Mouse (Mus musculus) thymus, adult 2 months (tissue): ENCODE data around the gene Hs3st6. TPM values are rescaled to one million over a fixed set of nuclear protein-coding genes. Genes with fewer than 3 reads are reported as not detected.

Source experiments
- DNase-seq: peaks from one replicate; pipeline ENCODE4 v3.0.0; 2021
- H3K27ac ChIP-seq: fragments of 200-500 bp; 2 replicates; pipeline ENCODE4 v1.5.1; 2012; ENCODE audit warnings: low read length, control low read depth; ENCODE audit not compliant: control insufficient read depth, insufficient read depth
- H3K27me3 ChIP-seq: fragments of 200-500 bp; 2 replicates; pipeline ENCODE4 v1.6.1; 2012; ENCODE audit warnings: mild to moderate bottlenecking, low read length, moderate library complexity, mixed read lengths; ENCODE audit not compliant: control insufficient read depth, insufficient read depth
- H3K36me3 ChIP-seq: fragments of 200-500 bp; 2 replicates; pipeline ENCODE4 v1.6.1; 2012; ENCODE audit warnings: mild to moderate bottlenecking, low read length, moderate library complexity; ENCODE audit not compliant: control insufficient read depth, insufficient read depth
- H3K4me1 ChIP-seq: fragments of 200-500 bp; replicated peaks from 2 replicates; pipeline ENCODE4 v1.6.1; 2012; ENCODE audit warnings: low read length; ENCODE audit not compliant: control insufficient read depth, insufficient read depth
- H3K4me3 ChIP-seq: fragments of 200-500 bp; 2 replicates; pipeline ENCODE4 v1.5.1; 2012; ENCODE audit warnings: mild to moderate bottlenecking, low read length, control low read depth, moderate library complexity; ENCODE audit not compliant: control insufficient read depth, insufficient read depth
- CTCF ChIP-seq: fragments of 200-500 bp; IDR thresholded peaks from 2 replicates; pipeline ENCODE4 v1.5.1; 2012; ENCODE audit warnings: mild to moderate bottlenecking, control low read depth, low read length, moderate library complexity, borderline replicate concordance; ENCODE audit not compliant: control insufficient read depth, poor library complexity, insufficient read depth; ENCODE audit errors: extremely low read depth
- POLR2A ChIP-seq: fragments of 200-500 bp; IDR thresholded peaks from 2 replicates; pipeline ENCODE4 v1.6.1; 2012; ENCODE audit warnings: mild to moderate bottlenecking, low read length, control low read depth, moderate library complexity; ENCODE audit not compliant: control insufficient read depth, poor library complexity, insufficient read depth; ENCODE audit errors: extremely low read depth
- WGBS: fragments of 180-500 bp; shearing (Covaris S2); methylation state at CpG from one replicate; pipeline ENCODE4 v1.1.7; 2018; 5-methylcytosine and 5-hydroxymethylcytosine counted together
- polyA plus RNA-seq: library from polyadenylated mRNA; depleted of rRNA; stranded (reverse); fragments of >200 nt; gene quantifications from 2 replicates; pipeline ENCODE4 v1.2.3, GENCODE M21; 2012; rRNA removed

The Hs3st6 gene
- polyA plus RNA-seq, 1 experiment: 15.6 TPM

DNA sequence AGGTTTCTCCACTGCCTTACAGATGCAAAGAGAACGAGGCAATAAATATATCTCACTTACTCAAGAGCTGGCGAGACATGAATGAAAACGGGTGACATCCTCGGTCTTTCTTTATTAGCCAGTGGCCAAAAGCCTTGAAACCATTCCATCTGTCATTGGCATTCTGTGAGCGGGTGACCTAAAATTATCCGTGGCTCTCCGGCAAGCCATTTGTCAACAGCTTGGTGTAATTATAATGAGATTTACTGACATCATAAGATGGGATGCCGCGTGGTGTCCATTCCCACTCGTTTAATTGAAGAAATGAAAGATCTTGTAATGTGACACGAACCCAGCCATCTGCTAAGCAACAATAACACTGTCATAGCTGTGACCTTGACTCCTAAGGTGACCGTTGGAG lies 42.0 kb downstream of the Hs3st6 start:
- Histone ChIP-seq H3K4me3 (no peak overlapping the region), H3K4me1 (no peaks in the 10 kb centered on the region), H3K27me3 (no peaks in the 10 kb centered on the region), H3K36me3 (no peaks in the 10 kb centered on the region), H3K27ac (no peak overlapping the region)
- TF ChIP-seq POLR2A (no peak), CTCF (no peak)
- DNase-seq: no peak
- 86% methylated on average over 12 of the region's 12 CpGs for WGBS

DNA sequence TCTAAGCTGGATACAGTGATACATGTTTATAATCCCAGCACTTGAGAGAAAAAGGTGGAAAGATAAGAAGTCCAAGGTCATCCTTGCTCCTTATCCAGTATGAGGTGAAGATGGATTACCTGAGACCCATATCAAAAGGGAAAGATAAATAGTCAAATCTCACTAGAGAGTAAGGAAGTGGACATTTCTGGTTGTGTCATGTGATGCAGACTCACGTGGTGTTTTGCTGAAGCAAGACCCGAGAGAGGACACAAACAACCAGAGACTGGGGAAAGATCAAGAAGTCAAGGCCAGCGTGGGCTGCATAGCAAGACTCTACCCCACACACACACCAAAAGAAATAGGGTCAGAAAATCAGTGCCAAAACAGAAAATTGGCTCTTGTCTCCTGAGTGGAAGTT lies 44.2 kb downstream of the Hs3st6 start:
- H3K27me3 ChIP-seq: no peaks in the 10 kb centered on the region
- DNase-seq: no peak
- 39% methylated on average over 3 of the region's 3 CpGs for WGBS
- no peak overlapping the region for H3K4me3 ChIP-seq
- no peaks in the 10 kb centered on the region for H3K4me1 ChIP-seq
- TF ChIP-seq CTCF: no peak
- TF ChIP-seq POLR2A: no peak
- no peaks in the 10 kb centered on the region for H3K36me3 ChIP-seq
- no peak overlapping the region for H3K27ac ChIP-seq

DNA sequence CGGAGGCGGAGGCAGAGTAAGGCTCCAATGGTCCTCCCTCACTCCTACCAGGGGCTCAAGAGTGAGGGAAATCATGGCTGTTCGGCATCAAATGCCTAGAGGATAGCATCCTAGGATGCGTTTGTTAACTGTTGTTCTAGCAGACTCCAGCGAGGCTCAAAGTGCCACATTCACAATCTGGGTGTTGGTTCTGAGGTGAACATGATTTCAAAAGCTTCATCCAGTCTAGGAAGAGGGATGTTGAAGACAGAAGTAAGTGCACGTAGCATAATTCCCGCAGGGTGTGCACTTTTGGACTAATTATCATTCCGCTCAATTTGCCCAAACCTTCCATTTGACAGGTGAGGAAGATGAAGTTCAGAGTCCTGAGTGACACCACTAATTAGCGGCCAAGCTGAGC lies 45.4 kb downstream of the Hs3st6 start:
- DNase-seq: no peak
- no peak overlapping the region for H3K4me3 ChIP-seq
- no peaks in the 10 kb centered on the region for H3K4me1 ChIP-seq
- 76% methylated on average over 9 of the region's 9 CpGs for WGBS
- H3K27me3 ChIP-seq: no peaks in the 10 kb centered on the region
- no peaks in the 10 kb centered on the region for H3K36me3 ChIP-seq
- no peak overlapping the region for H3K27ac ChIP-seq
- no peak for TF ChIP-seq POLR2A
- TF ChIP-seq CTCF: no peak

DNA sequence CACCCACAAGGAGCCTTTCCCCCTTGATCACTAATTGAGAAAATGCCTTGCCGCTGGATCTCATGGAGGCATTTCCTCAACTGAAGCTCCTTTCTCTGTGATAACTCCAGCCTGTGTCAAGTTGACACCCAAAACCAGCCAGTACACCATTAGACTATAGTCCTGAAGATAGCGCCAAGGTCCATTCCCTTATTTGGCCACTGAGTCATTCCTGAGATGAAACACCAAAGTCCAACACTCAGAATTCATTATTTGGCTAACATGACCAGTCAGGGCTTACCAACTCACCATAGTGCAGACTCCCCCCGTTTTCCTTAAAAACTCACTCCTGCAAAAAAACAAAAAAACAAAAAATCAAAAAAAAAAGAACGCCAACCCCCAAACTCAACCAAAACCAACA lies 46.7 kb downstream of the Hs3st6 start:
- H3K36me3 ChIP-seq: no peaks in the 10 kb centered on the region
- WGBS: 97% methylated on average over 4 of the region's 4 CpGs
- DNase-seq: no peak
- TF ChIP-seq POLR2A: no peak
- no peak for TF ChIP-seq CTCF
- peaks cover 3% of the 10 kb centered on the region for H3K4me1 ChIP-seq
- H3K4me3 ChIP-seq: no peak overlapping the region
- H3K27me3 ChIP-seq: peaks cover 4% of the 10 kb centered on the region; the same call in 1 of the 2 replicates
- no peak overlapping the region for H3K27ac ChIP-seq

DNA sequence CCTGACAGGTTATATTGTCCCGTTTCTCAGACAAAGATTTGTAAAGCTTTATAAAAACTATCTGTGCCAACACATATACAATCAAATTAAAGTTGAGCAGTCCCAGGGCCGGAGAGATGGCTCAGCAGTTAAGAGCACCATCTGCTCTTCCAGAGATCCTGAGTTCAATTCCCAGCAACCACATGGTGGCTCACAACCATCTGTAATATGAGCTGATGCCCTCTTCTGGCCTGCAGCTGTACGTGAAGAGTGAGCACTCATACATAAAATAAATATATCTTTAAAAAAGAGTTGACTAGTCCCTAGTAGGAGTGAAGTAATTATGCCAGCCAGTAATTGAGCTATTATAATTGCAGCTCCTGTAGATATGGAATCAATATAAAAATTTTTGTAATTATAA lies 47.7 kb downstream of the Hs3st6 start:
- Histone ChIP-seq H3K36me3 (no peaks in the 10 kb centered on the region), H3K27ac (no peak overlapping the region), H3K4me3 (no peak overlapping the region), H3K4me1 (peaks cover 5% of the 10 kb centered on the region), H3K27me3 (peaks cover 6% of the 10 kb centered on the region; the same call in 1 of the 2 replicates)
- DNase-seq: no peak
- 69% methylated on average over 3 of the region's 3 CpGs for WGBS
- TF ChIP-seq CTCF (no peak), POLR2A (no peak)

DNA sequence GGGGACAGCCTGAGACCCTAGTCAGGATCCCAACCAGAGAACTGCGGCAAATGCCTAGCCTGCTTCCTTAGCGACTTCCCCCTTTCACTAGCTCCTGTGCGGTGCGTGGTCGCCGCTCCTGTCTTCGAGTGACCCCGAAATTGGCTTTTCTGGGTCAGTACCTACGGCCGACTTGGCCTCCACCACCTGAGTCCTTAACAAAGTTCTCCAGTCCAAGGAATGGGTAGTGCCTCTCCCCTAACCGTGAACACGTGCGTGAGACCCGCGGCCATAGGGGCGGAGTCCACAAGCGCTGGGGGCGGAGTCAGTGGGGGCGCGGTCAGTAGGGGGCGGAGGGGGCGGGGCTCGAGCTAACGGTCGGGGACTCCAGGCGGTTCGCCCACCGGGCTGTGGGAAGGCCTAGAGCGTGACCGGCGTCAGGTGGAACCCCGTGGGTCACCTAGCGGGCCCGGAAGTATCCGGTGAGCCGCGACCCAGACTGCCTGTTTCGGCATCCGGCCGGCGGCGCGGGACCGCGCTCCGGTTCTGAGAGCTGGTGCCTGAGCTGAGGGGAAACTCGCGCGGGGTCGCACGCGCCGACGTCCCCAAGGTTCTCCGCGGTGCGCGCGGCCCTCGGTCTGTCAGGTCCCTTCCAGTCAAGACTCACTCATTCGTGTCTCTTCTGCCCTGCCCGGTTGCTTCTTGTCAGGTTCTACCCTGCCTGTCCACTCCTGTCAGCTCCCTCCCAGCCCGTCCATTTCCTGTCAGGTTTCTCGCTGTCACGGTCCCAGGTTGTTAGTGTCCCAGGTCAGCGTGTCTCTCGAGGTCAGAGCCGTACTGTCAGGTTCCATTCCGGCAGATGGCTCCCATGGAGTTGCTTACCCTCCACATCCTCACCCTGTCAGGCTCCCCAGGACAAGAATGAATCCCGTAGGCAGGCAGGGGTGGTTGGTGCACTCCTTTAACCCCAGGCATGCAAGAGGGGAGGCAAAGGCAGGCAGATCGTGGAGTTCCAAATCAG lies 51.5 kb downstream of the Hs3st6 start, which contains the start of gene Meiob:
TSS of gene Meiob (plus strand) at position 338 of the 1,000 bp plus-strand sequence.
- H3K27ac ChIP-seq: no peak within 1 kb of the TSS
- TF ChIP-seq POLR2A (no peak), CTCF (no peak)
- 2% methylated on average over 71 of the region's 71 CpGs for WGBS
- peaks cover 6% of the 10 kb centered on the region; the same call in 1 of the 2 replicates for H3K27me3 ChIP-seq
- H3K36me3 ChIP-seq: no peaks in the 10 kb centered on the region
- peaks cover 5% of the 10 kb centered on the region for H3K4me1 ChIP-seq
- DNase-seq: peak; percentile 72
- peak within 1 kb of the TSS; percentile 65 for H3K4me3 ChIP-seq

Other genes starting within 250 kb of the Hs3st6 start
- 339 and 362 TPM in 2 replicates for gene Traf7, start 225.1 kb upstream of the Hs3st6 start, polyA plus RNA-seq
- gene Rab26, start 218.8 kb upstream of the Hs3st6 start, polyA plus RNA-seq: 1.6 and 1.9 TPM in 2 replicates
- 85.0 and 92.8 TPM in 2 replicates for gene Pkd1, start 203.2 kb upstream of the Hs3st6 start, polyA plus RNA-seq
- 163 and 173 TPM in 2 replicates for gene Tsc2, start 120.4 kb upstream of the Hs3st6 start, polyA plus RNA-seq
- 9.7 and 9.8 TPM in 2 replicates for gene Nthl1, start 120.3 kb upstream of the Hs3st6 start, polyA plus RNA-seq
- gene Slc9a3r2, start 102.7 kb upstream of the Hs3st6 start, polyA plus RNA-seq: 13.5 and 19.6 TPM in 2 replicates
- 0.35 and 0.64 TPM in 2 replicates for gene Npw, start 94.5 kb upstream of the Hs3st6 start, polyA plus RNA-seq
- 118 and 123 TPM in 2 replicates for gene Zfp598, start 83.3 kb upstream of the Hs3st6 start, polyA plus RNA-seq
- gene Syngr3, start 63.0 kb upstream of the Hs3st6 start, polyA plus RNA-seq: 0.29 and 0.32 TPM in 2 replicates
- 24.3 and 33.3 TPM in 2 replicates for gene Gfer, start 56.8 kb upstream of the Hs3st6 start, polyA plus RNA-seq
- 10.5 and 10.8 TPM in 2 replicates for gene Noxo1, start 56.8 kb upstream of the Hs3st6 start, polyA plus RNA-seq
- gene Tbl3, start 45.3 kb upstream of the Hs3st6 start, polyA plus RNA-seq: 109 and 120 TPM in 2 replicates
- gene Rnf151, start 34.9 kb upstream of the Hs3st6 start, polyA plus RNA-seq: 0.88 and 0.96 TPM in 2 replicates
- 3,358 and 3,484 TPM in 2 replicates for gene Rps2, start 34.9 kb upstream of the Hs3st6 start, polyA plus RNA-seq
- 237 and 291 TPM in 2 replicates for gene Ndufb10, start 28.5 kb upstream of the Hs3st6 start, polyA plus RNA-seq
- 0.20 and 7.2 TPM in 2 replicates for gene Rpl3l, start 25.2 kb upstream of the Hs3st6 start, polyA plus RNA-seq
- gene Msrb1, start 16.3 kb upstream of the Hs3st6 start, polyA plus RNA-seq: 90.7 and 91.5 TPM in 2 replicates
- not detected in 2 replicates for gene Meiob, start 51.3 kb downstream of the Hs3st6 start, polyA plus RNA-seq
- gene Hagh, start 87.2 kb downstream of the Hs3st6 start, polyA plus RNA-seq: 153 and 157 TPM in 2 replicates
- gene Fahd1, start 97.4 kb downstream of the Hs3st6 start, polyA plus RNA-seq: 6.9 and 7.8 TPM in 2 replicates
- gene Igfals, start 113.0 kb downstream of the Hs3st6 start, polyA plus RNA-seq: 8.4 and 9.0 TPM in 2 replicates
- 88.8 and 96.1 TPM in 2 replicates for gene Nubp2, start 133.4 kb downstream of the Hs3st6 start, polyA plus RNA-seq
- 274 and 285 TPM in 2 replicates for gene Spsb3, start 133.7 kb downstream of the Hs3st6 start, polyA plus RNA-seq
- gene Eme2, start 142.1 kb downstream of the Hs3st6 start, polyA plus RNA-seq: 48.2 and 55.3 TPM in 2 replicates
- 146 and 152 TPM in 2 replicates for gene Mrps34, start 142.1 kb downstream of the Hs3st6 start, polyA plus RNA-seq
- gene Nme3, start 143.5 kb downstream of the Hs3st6 start, polyA plus RNA-seq: 63.3 and 76.7 TPM in 2 replicates
- 255 and 272 TPM in 2 replicates for gene Mapk8ip3, start 184.0 kb downstream of the Hs3st6 start, polyA plus RNA-seq
- gene Jpt2, start 207.7 kb downstream of the Hs3st6 start, polyA plus RNA-seq: 13.5 and 15.0 TPM in 2 replicates